Comparison of ENCODE assay signal across 10 mouse cellular contexts in genomic region chr11:19987756-19988091, GRCm38 (mm10).
A peak's percentile ranks its signal among the peaks of the same experiment; 100 is the strongest.
DNase-seq lines count a peak whose midpoint lies in the region; ATAC-seq lines count a peak whose summit lies in the region.
"Had no signal": no experiment of that assay in that cellular context is flagged by ENCODE, and none has a peak within 500 bp of the region (broad histone marks: within the 10 kb centered on the region; RNA-seq: fewer than 3 reads in every experiment).

No protein-coding gene starts in this region.

- ATAC-seq in forebrain, embryonic 11.5 days (replicated peaks; ENCODE audit: low FRiP score): no peak
- no peak for ATAC-seq in neural tube, embryonic 11.5 days (ENCODE audit: insufficient read depth, low FRiP score, low TSS enrichment)
- no peak for ATAC-seq in liver, embryonic 13.5 days (ENCODE audit: low read depth)
- ATAC-seq: Patski had no signal

- no peaks in the 10 kb centered on the region for H3K9me3 ChIP-seq in forebrain, embryonic 10.5 days
- no peaks in the 10 kb centered on the region for H3K9me3 ChIP-seq in forebrain, embryonic 11.5 days (ENCODE audit: control insufficient read depth, low read length)
- H3K9me3 ChIP-seq in neural tube, embryonic 11.5 days (ENCODE audit: control insufficient read depth, low read length): no peaks in the 10 kb centered on the region
- no peaks in the 10 kb centered on the region for H3K9me3 ChIP-seq in liver, embryonic 13.5 days (replicated peaks)

- 0 out of 2 replicates have a peak overlapping the region, but pooled peaks have one; percentile 51 for H3K27ac ChIP-seq in forebrain, embryonic 10.5 days
- H3K27ac ChIP-seq in forebrain, embryonic 11.5 days (ENCODE audit: low read depth, low read length): no peak overlapping the region
- H3K27ac ChIP-seq in neural tube, embryonic 11.5 days (ENCODE audit: low read depth, low read length): 0 out of 2 replicates have a peak overlapping the region, but pooled peaks have one; percentile 10
- peak overlapping the region; percentile 79 for H3K27ac ChIP-seq in liver, embryonic 13.5 days

- peaks cover 81% of the 10 kb centered on the region for H3K4me1 ChIP-seq in forebrain, embryonic 10.5 days
- H3K4me1 ChIP-seq in forebrain, embryonic 11.5 days (replicated peaks; ENCODE audit: control insufficient read depth, insufficient read depth, low read length): peaks cover 10% of the 10 kb centered on the region
- H3K4me1 ChIP-seq in neural tube, embryonic 11.5 days (ENCODE audit: control insufficient read depth, insufficient read depth, low read length): peaks cover 29% of the 10 kb centered on the region
- peaks cover 84% of the 10 kb centered on the region for H3K4me1 ChIP-seq in liver, embryonic 13.5 days (replicated peaks)

- H3K36me3 ChIP-seq in forebrain, embryonic 10.5 days (replicated peaks): peaks cover 10% of the 10 kb centered on the region; the same call in 1 of the 2 replicates
- no peaks in the 10 kb centered on the region for H3K36me3 ChIP-seq in forebrain, embryonic 11.5 days (ENCODE audit: control insufficient read depth, insufficient read depth, low read length)
- H3K36me3 ChIP-seq in neural tube, embryonic 11.5 days (ENCODE audit: control insufficient read depth, insufficient read depth, low read length): no peaks in the 10 kb centered on the region; the same call in 1 of the 2 replicates
- no peaks in the 10 kb centered on the region for H3K36me3 ChIP-seq in liver, embryonic 13.5 days

- no peak overlapping the region for H3K9ac ChIP-seq in forebrain, embryonic 11.5 days (ENCODE audit: low read length)
- H3K9ac ChIP-seq in neural tube, embryonic 11.5 days (ENCODE audit: low read length): no peak overlapping the region
- H3K9ac ChIP-seq in liver, embryonic 13.5 days: no peak overlapping the region

- no peak for DNase-seq in forebrain, embryonic 10.5 days (ENCODE audit: extremely low spot score, low spot score)
- DNase-seq in forebrain, embryonic 11.5 days (ENCODE audit: low spot score): no peak
- no peak for DNase-seq in neural tube, embryonic 11.5 days (ENCODE audit: low spot score)
- DNase-seq in neural tube, embryonic 10.5 days (ENCODE audit: extremely low spot score, low spot score): no peak
- no peak for DNase-seq in liver, embryonic 13.5 days
- no peak for DNase-seq in retina, embryonic 14.5 days (ENCODE audit: low spot score)
- no peak for DNase-seq in ovary, adult 18-20 months (ENCODE audit: low spot score)
- DNase-seq in left cerebral cortex, postnatal 25 days (ENCODE audit: low spot score in 2 of 2): no peak
- DNase-seq: cerebellum, postnatal 14 days had no signal

- intact Hi-C loops in left cerebral cortex, postnatal 25 days (cut with DNase I): no loop called here

- H3K27me3 ChIP-seq in forebrain, embryonic 10.5 days (ENCODE audit: poor library complexity, severe bottlenecking): no peaks in the 10 kb centered on the region
- H3K27me3 ChIP-seq in forebrain, embryonic 11.5 days (ENCODE audit: control insufficient read depth, insufficient read depth, low read length): no peaks in the 10 kb centered on the region
- no peaks in the 10 kb centered on the region for H3K27me3 ChIP-seq in neural tube, embryonic 11.5 days (ENCODE audit: control insufficient read depth, insufficient read depth, low read length)
- no peaks in the 10 kb centered on the region for H3K27me3 ChIP-seq in liver, embryonic 13.5 days
- H3K27me3 ChIP-seq: Patski had no signal

- no peak overlapping the region for H3K4me2 ChIP-seq in forebrain, embryonic 11.5 days (ENCODE audit: low read depth, low read length, severe bottlenecking)
- H3K4me2 ChIP-seq in neural tube, embryonic 11.5 days (ENCODE audit: low read depth): no peak overlapping the region
- peak overlapping the region; percentile 42 for H3K4me2 ChIP-seq in liver, embryonic 13.5 days

- H3K4me3 ChIP-seq in forebrain, embryonic 10.5 days: no peak overlapping the region
- H3K4me3 ChIP-seq in forebrain, embryonic 11.5 days (ENCODE audit: low read depth, low read length): no peak overlapping the region
- no peak overlapping the region for H3K4me3 ChIP-seq in neural tube, embryonic 11.5 days (ENCODE audit: low read depth, low read length)
- no peak overlapping the region for H3K4me3 ChIP-seq in liver, embryonic 13.5 days (replicated peaks)

- WGBS in forebrain, embryonic 10.5 days: 5% methylated on average over 9 of the region's 9 CpGs
- WGBS in forebrain, embryonic 11.5 days: 5% methylated on average over 9 of the region's 9 CpGs
- WGBS in neural tube, embryonic 11.5 days: 1% methylated on average over 9 of the region's 9 CpGs
- 29% methylated on average over 9 of the region's 9 CpGs for WGBS in liver, embryonic 13.5 days (ENCODE audit: insufficient replicate concordance)
